Comparison of ENCODE assay signal across 15 mouse cellular contexts in genomic region chr8:120560535-120560934, GRCm38 (mm10). TPM values are rescaled to one million over a fixed set of nuclear protein-coding genes. Genes with fewer than 3 reads are reported as not detected.
DNase-seq lines count a peak whose midpoint lies in the region; ATAC-seq lines count a peak whose summit lies in the region.
"Had no signal": no experiment of that assay in that cellular context is flagged by ENCODE, and none has a peak within 500 bp of the region (broad histone marks: within the 10 kb centered on the region; RNA-seq: fewer than 3 reads in every experiment).

No protein-coding gene starts in this region.

- no peak for ATAC-seq in hindbrain, embryonic 16.5 days
- ATAC-seq in forebrain, embryonic 12.5 days (ENCODE audit: low FRiP score), result no peak
- ATAC-seq in midbrain, embryonic 12.5 days (ENCODE audit: low FRiP score, low read depth), result no peak

- H3K27me3 ChIP-seq in hindbrain, embryonic 10.5 days (ENCODE audit: insufficient read depth, poor library complexity, severe bottlenecking), result 0 out of 2 replicates have a peak, but pooled peaks cover 7% of the 10 kb centered on the region
- H3K27me3 ChIP-seq in hindbrain, embryonic 16.5 days (replicated peaks; ENCODE audit: control insufficient read depth, insufficient read depth, low read length), result no peaks in the 10 kb centered on the region
- peaks cover 4% of the 10 kb centered on the region; the same call in 1 of the 2 replicates for H3K27me3 ChIP-seq in forebrain, embryonic 12.5 days
- H3K27me3 ChIP-seq in midbrain, embryonic 12.5 days, result peaks cover 6% of the 10 kb centered on the region; the same call in 1 of the 2 replicates
- H3K27me3 ChIP-seq: embryonic facial prominence, embryonic 15.5 days; limb, embryonic 15.5 days had no signal

- peak overlapping the region; percentile 82 for H3K27ac ChIP-seq in hindbrain, embryonic 10.5 days
- no peak overlapping the region for H3K27ac ChIP-seq in hindbrain, embryonic 16.5 days (ENCODE audit: low read depth, low read length)
- peak overlapping the region; percentile 86 for H3K27ac ChIP-seq in forebrain, embryonic 12.5 days
- peak overlapping the region; percentile 87 for H3K27ac ChIP-seq in midbrain, embryonic 12.5 days (replicated peaks)
- H3K27ac ChIP-seq: limb, embryonic 15.5 days had no signal

- H3K4me1 ChIP-seq in hindbrain, embryonic 10.5 days (replicated peaks), result peaks cover 100% of the 10 kb centered on the region
- H3K4me1 ChIP-seq in hindbrain, embryonic 16.5 days (ENCODE audit: control insufficient read depth, insufficient read depth, low read depth, low read length), result peaks cover 90% of the 10 kb centered on the region
- peaks cover 99% of the 10 kb centered on the region for H3K4me1 ChIP-seq in forebrain, embryonic 12.5 days
- H3K4me1 ChIP-seq in midbrain, embryonic 12.5 days, result peaks cover 99% of the 10 kb centered on the region

- no peaks in the 10 kb centered on the region for H3K9me3 ChIP-seq in hindbrain, embryonic 10.5 days
- no peaks in the 10 kb centered on the region for H3K9me3 ChIP-seq in hindbrain, embryonic 16.5 days (ENCODE audit: control insufficient read depth, low read length)
- H3K9me3 ChIP-seq in forebrain, embryonic 12.5 days, result no peaks in the 10 kb centered on the region
- no peaks in the 10 kb centered on the region for H3K9me3 ChIP-seq in midbrain, embryonic 12.5 days
- H3K9me3 ChIP-seq: embryonic facial prominence, embryonic 15.5 days; limb, embryonic 15.5 days had no signal

- H3K36me3 ChIP-seq in hindbrain, embryonic 10.5 days, result peaks cover 59% of the 10 kb centered on the region
- H3K36me3 ChIP-seq in hindbrain, embryonic 16.5 days (ENCODE audit: control insufficient read depth, insufficient read depth, low read length), result no peaks in the 10 kb centered on the region
- peaks cover 6% of the 10 kb centered on the region for H3K36me3 ChIP-seq in forebrain, embryonic 12.5 days (replicated peaks)
- H3K36me3 ChIP-seq in midbrain, embryonic 12.5 days, result 0 out of 2 replicates have a peak, but pooled peaks cover 4% of the 10 kb centered on the region
- H3K36me3 ChIP-seq: embryonic facial prominence, embryonic 15.5 days; limb, embryonic 15.5 days had no signal

- no peak overlapping the region for H3K4me2 ChIP-seq in hindbrain, embryonic 16.5 days (ENCODE audit: low read length)
- H3K4me2 ChIP-seq in forebrain, embryonic 12.5 days, result no peak overlapping the region
- no peak overlapping the region for H3K4me2 ChIP-seq in midbrain, embryonic 12.5 days (replicated peaks)
- H3K4me2 ChIP-seq: embryonic facial prominence, embryonic 15.5 days; limb, embryonic 15.5 days; lung, embryonic 14.5 days had no signal

- H3K9ac ChIP-seq in hindbrain, embryonic 16.5 days (ENCODE audit: low read depth, low read length), result no peak overlapping the region
- H3K9ac ChIP-seq in forebrain, embryonic 12.5 days, result peak overlapping the region; percentile 18; the same call in 1 of the 2 replicates
- H3K9ac ChIP-seq in midbrain, embryonic 12.5 days (replicated peaks), result no peak overlapping the region
- H3K9ac ChIP-seq: embryonic facial prominence, embryonic 15.5 days; limb, embryonic 15.5 days; lung, embryonic 14.5 days had no signal

- no peak for DNase-seq in hindbrain, embryonic 10.5 days (ENCODE audit: low spot score)
- DNase-seq in MN1 (ENCODE audit: low spot score), result peak; percentile 83
- DNase-seq in adrenal gland, adult 8-10 months, result no peak
- DNase-seq in kidney, postnatal 14 days, result no peak
- DNase-seq: adrenal gland, postnatal 14 days; cerebellum, adult 8-10 months; gastrocnemius, postnatal 10 days; kidney, adult 8-10 months; lung, embryonic 14.5 days; thymus, adult 18-20 months had no signal

- H3K4me3 ChIP-seq in hindbrain, embryonic 10.5 days, result no peak overlapping the region
- H3K4me3 ChIP-seq in hindbrain, embryonic 16.5 days (ENCODE audit: low read length), result no peak overlapping the region
- H3K4me3 ChIP-seq in forebrain, embryonic 12.5 days (replicated peaks), result no peak overlapping the region
- H3K4me3 ChIP-seq in midbrain, embryonic 12.5 days, result no peak overlapping the region
- H3K4me3 ChIP-seq: embryonic facial prominence, embryonic 15.5 days; limb, embryonic 15.5 days had no signal

- WGBS in hindbrain, embryonic 10.5 days, result 86% methylated on average over 5 of the region's 5 CpGs
- 75% methylated on average over 5 of the region's 5 CpGs for WGBS in hindbrain, embryonic 16.5 days
- WGBS in forebrain, embryonic 12.5 days, result 72% methylated on average over 5 of the region's 5 CpGs
- 74% methylated on average over 5 of the region's 5 CpGs for whole genome bisulfite sequencing in midbrain, embryonic 12.5 days

RNA-seq across cellular contexts. Expression of gene Gins2, which starts 28.6 kb away (rescaled TPM):
- polyA plus RNA-seq in hindbrain, embryonic 10.5 days (2016; fragmentation: Nextera tagmentation; extraction: Ambion mirVana), result 138 and 165 TPM in 2 replicates
- polyA plus RNA-seq in hindbrain, embryonic 16.5 days (2015; fragmentation: Nextera tagmentation; extraction: Ambion mirVana), result 20.6 and 22.0 TPM in 2 replicates
- polyA plus RNA-seq in forebrain, embryonic 12.5 days (2016; fragmentation: Nextera tagmentation; extraction: Ambion mirVana), result 83.2 and 84.8 TPM in 2 replicates
- polyA plus RNA-seq in midbrain, embryonic 12.5 days (2016; fragmentation: Nextera tagmentation; extraction: Ambion mirVana), result 73.7 and 84.8 TPM in 2 replicates
- 1 to 10 TPM; 5.2 to 10.0 (median 6.5) TPM for total RNA-seq in adrenal gland, adult 8-10 months (2022)
